Mouse (Mus musculus) myocyte (in vitro differentiated cells): ENCODE measurements around the gene Rpp25.

Experiments used
- CEBPB ChIP-seq: IDR thresholded peaks from 2 replicates; pipeline ENCODE4 v1.6.1; 2011; ENCODE audit warnings: mild to moderate bottlenecking, moderate library complexity; ENCODE audit not compliant: poor library complexity, insufficient read depth, severe bottlenecking
- E2F4 ChIP-seq: IDR thresholded peaks from one replicate; pipeline ENCODE4 v1.6.1; 2011; ENCODE audit warnings: mild to moderate bottlenecking, control low read depth, moderate library complexity; ENCODE audit not compliant: insufficient read depth
- MAX ChIP-seq: IDR thresholded peaks from one replicate; pipeline ENCODE4 v1.6.1; 2011; ENCODE audit warnings: low read depth, mild to moderate bottlenecking, control low read depth
- MYOD1 ChIP-seq, 3 experiments: IDR thresholded peaks; one replicate each; pipeline ENCODE4 v1.6.1; 2011; ENCODE audit warnings: control low read depth in 2 of 3, low read depth in 2 of 3, mild to moderate bottlenecking in 2 of 3, moderate library complexity in 1 of 3; ENCODE audit not compliant: insufficient read length in 2 of 3, control insufficient read depth in 1 of 3
- MYOG ChIP-seq, 3 experiments: IDR thresholded peaks; one replicate each; pipeline ENCODE4 v1.6.1; 2011; ENCODE audit warnings: control low read depth in 2 of 3, low read depth in 2 of 3, mild to moderate bottlenecking in 2 of 3; ENCODE audit not compliant: insufficient read length in 2 of 3, control insufficient read depth in 1 of 3, insufficient read depth in 1 of 3
- POLR2A ChIP-seq: IDR thresholded peaks from one replicate; pipeline ENCODE4 v1.6.1; 2011; ENCODE audit warnings: low read depth, mild to moderate bottlenecking, control low read depth, moderate library complexity; ENCODE audit not compliant: insufficient read length
- POLR2AphosphoS2 ChIP-seq: IDR thresholded peaks from one replicate; pipeline ENCODE4 v1.6.1; 2011; ENCODE audit warnings: low read depth, control low read depth; ENCODE audit not compliant: insufficient read length
- REST ChIP-seq: IDR thresholded peaks from one replicate; pipeline ENCODE4 v1.6.1; 2011; ENCODE audit warnings: mild to moderate bottlenecking, control low read depth, moderate library complexity; ENCODE audit not compliant: insufficient read depth, insufficient read length
- USF1 ChIP-seq: IDR thresholded peaks from one replicate; pipeline ENCODE4 v1.6.1; 2011; ENCODE audit warnings: low read depth, mild to moderate bottlenecking, control low read depth, moderate library complexity

DNA sequence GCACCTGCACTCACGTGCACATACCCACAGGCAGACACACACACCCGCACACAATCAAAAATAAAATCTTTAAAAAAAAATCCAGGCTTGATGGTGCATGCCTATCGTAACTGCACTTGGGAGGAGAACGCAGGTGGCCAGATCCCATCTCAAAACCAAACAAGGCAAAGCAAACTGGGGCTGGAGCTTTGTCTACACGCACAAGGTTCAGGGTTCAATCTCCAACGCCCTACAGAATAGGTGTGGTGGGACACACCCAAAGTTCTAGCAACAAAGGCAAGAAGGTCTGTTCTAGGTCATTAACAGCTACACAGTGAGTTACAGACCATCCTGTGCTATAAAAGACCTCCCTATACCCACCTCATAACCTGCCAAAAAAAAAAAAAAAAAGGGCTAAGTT, 41.0 kb upstream of the Rpp25 start:
- TF ChIP-seq MAX: no peak
- TF ChIP-seq USF1: no peak
- TF ChIP-seq POLR2A: no peak
- TF ChIP-seq MYOD1 (IDR thresholded peaks at IDR 0.05; ENCODE audit: control insufficient read depth in 1 of 3, insufficient read length in 2 of 3, low read depth in 2 of 3): no peak
- TF ChIP-seq CEBPB: no peak
- TF ChIP-seq POLR2AphosphoS2: no peak
- TF ChIP-seq MYOG (IDR thresholded peaks at IDR 0.05; ENCODE audit: control insufficient read depth in 1 of 3, insufficient read depth in 1 of 3, insufficient read length in 2 of 3, low read depth in 2 of 3): no peak
- TF ChIP-seq REST: no peak
- no peak for TF ChIP-seq E2F4
